Mouse (Mus musculus): ENCODE data around the gene St3gal3. TPM values are rescaled to one million over a fixed set of nuclear protein-coding genes. Genes with fewer than 3 reads are reported as not detected.

St3gal3 gene
- polyA plus RNA-seq, 1 experiment: 8.9 TPM

DNA sequence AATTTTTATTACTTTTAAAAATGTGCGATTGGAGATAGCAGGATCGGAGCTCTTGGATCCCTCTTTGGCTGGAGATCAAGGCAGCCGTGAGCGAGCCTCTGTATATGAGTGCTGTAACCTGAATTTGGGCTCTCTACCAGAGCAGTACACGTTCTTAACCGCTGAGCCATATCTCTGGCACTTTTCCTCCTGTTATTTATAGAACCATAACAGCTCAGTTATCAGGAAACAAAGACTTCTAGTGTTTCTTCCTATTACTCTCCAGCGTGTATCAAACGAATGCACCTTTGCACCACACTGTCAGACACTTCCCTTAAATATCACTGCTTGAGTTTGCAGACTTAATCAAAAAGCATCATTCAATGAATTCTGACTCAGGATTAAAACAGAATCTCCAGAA is 147.9 kb downstream of the St3gal3 start:
- no peaks in the 10 kb centered on the region for H3K27me3 ChIP-seq (ENCODE audit: control insufficient read depth, insufficient read depth, low read length)
- TF ChIP-seq CTCF (IDR thresholded peaks at IDR 0.05; ENCODE audit: extremely low read depth, insufficient read depth, insufficient read length, insufficient replicate concordance): no peak
- TF ChIP-seq POLR2A (IDR thresholded peaks at IDR 0.05; ENCODE audit: low read depth, low read length): no peak
- 31% methylated on average over 8 of the region's 8 CpGs for WGBS
- no peak overlapping the region for H3K27ac ChIP-seq (ENCODE audit: insufficient read depth, low read length)
- H3K4me1 ChIP-seq (ENCODE audit: control insufficient read depth, insufficient read depth, insufficient read length): no peaks in the 10 kb centered on the region
- DNase-seq (ENCODE audit: low read depth in 1 of 2, low spot score in 2 of 2): no peak
- H3K4me3 ChIP-seq (ENCODE audit: extremely low read depth, insufficient read depth, insufficient read length): no peak overlapping the region
- H3K36me3 ChIP-seq (ENCODE audit: control insufficient read depth, insufficient read depth, low read length): no peaks in the 10 kb centered on the region

DNA sequence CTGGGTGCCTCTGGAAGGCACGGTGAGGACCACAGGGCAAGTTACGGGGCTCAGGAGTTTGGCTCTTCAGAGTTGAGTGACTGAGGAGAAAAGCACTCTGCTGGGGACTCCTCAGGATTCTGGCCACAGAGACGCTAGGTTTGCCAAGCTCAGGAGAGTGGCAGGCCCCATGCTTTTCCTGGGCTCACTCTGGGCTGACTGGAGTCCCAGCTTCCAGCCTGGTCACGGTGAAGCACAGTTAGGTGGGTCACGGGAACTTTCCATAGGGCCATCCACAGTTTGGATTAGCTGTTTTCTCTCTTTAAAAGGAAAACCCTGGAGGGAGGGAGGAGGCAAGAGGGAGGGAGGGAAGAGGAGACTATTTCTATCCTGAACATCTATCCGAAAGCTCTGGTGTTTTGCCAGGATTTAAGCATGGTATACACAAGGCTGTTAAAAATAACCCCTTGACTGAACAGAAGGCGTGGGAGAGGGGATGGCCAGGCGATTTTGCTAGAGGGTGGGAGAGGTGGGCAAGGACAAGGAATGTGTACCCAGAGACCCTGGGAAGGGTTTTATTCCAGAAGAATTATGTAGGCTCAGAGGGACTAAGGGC is 149.6 kb downstream of the St3gal3 start:
- TF ChIP-seq CTCF (IDR thresholded peaks at IDR 0.05; ENCODE audit: extremely low read depth, insufficient read depth, insufficient read length, insufficient replicate concordance) (no peak), POLR2A (IDR thresholded peaks at IDR 0.05; ENCODE audit: low read depth, low read length) (no peak)
- Histone ChIP-seq H3K27me3 (ENCODE audit: control insufficient read depth, insufficient read depth, low read length) (no peaks in the 10 kb centered on the region), H3K4me3 (ENCODE audit: extremely low read depth, insufficient read depth, insufficient read length) (no peak overlapping the region), H3K36me3 (ENCODE audit: control insufficient read depth, insufficient read depth, low read length) (no peaks in the 10 kb centered on the region), H3K27ac (ENCODE audit: insufficient read depth, low read length) (no peak overlapping the region), H3K4me1 (ENCODE audit: control insufficient read depth, insufficient read depth, insufficient read length) (no peaks in the 10 kb centered on the region)
- no peak for DNase-seq (ENCODE audit: low read depth in 1 of 2, low spot score in 2 of 2)
- WGBS: 93% methylated on average over 8 of the region's 8 CpGs

DNA sequence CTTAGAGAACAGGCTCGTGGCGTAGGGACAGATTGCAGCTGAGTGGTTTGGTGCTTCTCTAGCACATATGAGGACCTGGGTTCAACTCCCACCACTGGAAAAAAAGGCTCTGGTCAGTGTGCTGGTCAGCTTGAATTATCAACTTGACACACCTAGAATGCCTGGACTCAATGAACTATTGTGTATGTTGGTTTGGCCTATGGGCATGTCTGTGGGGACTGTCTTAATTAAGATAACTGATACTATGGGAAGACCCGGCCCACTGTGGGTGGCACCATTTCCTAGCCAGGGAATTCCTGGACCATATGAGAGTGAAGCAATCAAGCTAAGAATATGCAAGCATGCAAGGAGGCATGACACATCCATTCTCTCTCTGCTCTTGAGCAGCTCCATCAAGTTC is 150.5 kb downstream of the St3gal3 start:
- no peak overlapping the region for H3K4me3 ChIP-seq (ENCODE audit: extremely low read depth, insufficient read depth, insufficient read length)
- H3K36me3 ChIP-seq (ENCODE audit: control insufficient read depth, insufficient read depth, low read length): no peaks in the 10 kb centered on the region
- WGBS: 94% methylated on average over 3 of the region's 3 CpGs
- no peaks in the 10 kb centered on the region for H3K27me3 ChIP-seq (ENCODE audit: control insufficient read depth, insufficient read depth, low read length)
- H3K4me1 ChIP-seq (ENCODE audit: control insufficient read depth, insufficient read depth, insufficient read length): no peaks in the 10 kb centered on the region
- no peak overlapping the region for H3K27ac ChIP-seq (ENCODE audit: insufficient read depth, low read length)
- TF ChIP-seq CTCF (IDR thresholded peaks at IDR 0.05; ENCODE audit: extremely low read depth, insufficient read depth, insufficient read length, insufficient replicate concordance) (no peak), POLR2A (IDR thresholded peaks at IDR 0.05; ENCODE audit: low read depth, low read length) (no peak)
- no peak for DNase-seq (ENCODE audit: low read depth in 1 of 2, low spot score in 2 of 2)

DNA sequence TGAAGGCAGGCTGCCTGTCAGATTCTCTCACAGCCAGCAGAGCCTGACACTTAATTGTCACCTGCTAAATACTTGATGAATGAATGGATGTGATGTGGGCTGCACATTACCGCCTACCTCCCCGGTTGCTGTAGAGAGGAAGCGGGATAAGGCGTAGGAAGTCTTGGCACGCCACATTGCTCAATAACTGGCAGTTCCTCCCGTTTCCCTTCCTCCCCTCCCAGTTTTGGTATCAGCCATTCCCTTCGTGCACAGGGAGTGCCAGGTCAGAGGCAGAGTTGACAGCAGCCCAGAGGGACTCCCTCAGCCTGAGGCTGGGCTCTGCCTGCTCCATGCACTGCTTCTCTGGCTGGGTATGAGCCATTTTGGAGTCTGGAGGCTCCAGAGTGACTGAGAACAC is 152.0 kb downstream of the St3gal3 start:
- H3K36me3 ChIP-seq (ENCODE audit: control insufficient read depth, insufficient read depth, low read length): no peaks in the 10 kb centered on the region
- no peak for TF ChIP-seq POLR2A (IDR thresholded peaks at IDR 0.05; ENCODE audit: low read depth, low read length)
- no peak for TF ChIP-seq CTCF (IDR thresholded peaks at IDR 0.05; ENCODE audit: extremely low read depth, insufficient read depth, insufficient read length, insufficient replicate concordance)
- H3K27ac ChIP-seq (ENCODE audit: insufficient read depth, low read length): no peak overlapping the region
- H3K4me1 ChIP-seq (ENCODE audit: control insufficient read depth, insufficient read depth, insufficient read length): no peaks in the 10 kb centered on the region
- no peaks in the 10 kb centered on the region for H3K27me3 ChIP-seq (ENCODE audit: control insufficient read depth, insufficient read depth, low read length)
- no peak overlapping the region for H3K4me3 ChIP-seq (ENCODE audit: extremely low read depth, insufficient read depth, insufficient read length)
- DNase-seq (ENCODE audit: low read depth in 1 of 2, low spot score in 2 of 2): no peak
- WGBS: 71% methylated on average over 7 of the region's 7 CpGs

DNA sequence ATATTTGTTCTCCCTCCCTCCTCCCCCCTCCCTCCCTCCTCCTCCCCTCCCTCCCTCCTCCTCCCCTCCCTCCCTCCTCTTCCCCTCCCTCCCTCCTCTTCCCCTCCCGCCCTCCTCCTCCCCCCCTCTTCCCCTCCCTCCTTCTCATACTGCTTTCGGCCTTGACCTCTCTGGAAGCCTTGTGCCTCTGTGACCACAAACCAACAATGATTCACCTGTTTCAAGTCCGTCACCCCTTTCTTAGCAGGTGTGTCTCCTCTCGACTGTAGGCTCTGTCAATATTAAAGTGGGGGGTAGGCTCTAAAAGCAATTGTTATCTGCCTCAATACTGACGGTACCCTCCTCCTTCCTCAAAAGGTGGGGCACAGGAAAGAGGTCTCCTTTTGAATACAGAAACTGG is 153.2 kb downstream of the St3gal3 start:
- no peak for TF ChIP-seq CTCF (IDR thresholded peaks at IDR 0.05; ENCODE audit: extremely low read depth, insufficient read depth, insufficient read length, insufficient replicate concordance)
- no peak for TF ChIP-seq POLR2A (IDR thresholded peaks at IDR 0.05; ENCODE audit: low read depth, low read length)
- Histone ChIP-seq H3K27ac (ENCODE audit: insufficient read depth, low read length) (no peak overlapping the region), H3K27me3 (ENCODE audit: control insufficient read depth, insufficient read depth, low read length) (no peaks in the 10 kb centered on the region), H3K36me3 (ENCODE audit: control insufficient read depth, insufficient read depth, low read length) (no peaks in the 10 kb centered on the region), H3K4me3 (ENCODE audit: extremely low read depth, insufficient read depth, insufficient read length) (no peak overlapping the region), H3K4me1 (ENCODE audit: control insufficient read depth, insufficient read depth, insufficient read length) (no peaks in the 10 kb centered on the region)
- no peak for DNase-seq (ENCODE audit: low read depth in 1 of 2, low spot score in 2 of 2)
- WGBS: 58% methylated on average over 4 of the region's 5 CpGs

DNA sequence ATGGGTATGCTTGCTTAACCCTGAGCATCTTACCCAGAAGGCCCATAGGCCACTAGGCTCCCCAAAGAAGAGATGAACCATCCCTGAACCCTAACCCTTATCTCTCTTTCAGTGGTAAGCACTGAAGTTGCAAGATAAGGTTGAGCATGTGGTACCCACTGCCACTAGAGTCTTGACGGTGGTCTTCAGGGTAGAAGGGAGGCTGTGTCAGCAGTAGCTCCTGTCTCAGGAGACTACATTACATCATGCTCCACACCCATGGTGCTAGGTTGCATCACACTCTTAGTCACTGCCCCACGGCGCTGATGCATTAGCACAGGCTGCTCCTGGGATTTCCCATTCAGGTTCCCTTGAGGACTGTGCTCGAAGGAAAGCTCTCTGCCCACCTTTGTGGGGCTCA is 154.6 kb downstream of the St3gal3 start:
- Histone ChIP-seq H3K27me3 (ENCODE audit: control insufficient read depth, insufficient read depth, low read length) (no peaks in the 10 kb centered on the region), H3K4me3 (ENCODE audit: extremely low read depth, insufficient read depth, insufficient read length) (no peak overlapping the region), H3K36me3 (ENCODE audit: control insufficient read depth, insufficient read depth, low read length) (no peaks in the 10 kb centered on the region), H3K4me1 (ENCODE audit: control insufficient read depth, insufficient read depth, insufficient read length) (no peaks in the 10 kb centered on the region), H3K27ac (ENCODE audit: insufficient read depth, low read length) (no peak overlapping the region)
- DNase-seq (ENCODE audit: low read depth in 1 of 2, low spot score in 2 of 2): no peak
- TF ChIP-seq CTCF (IDR thresholded peaks at IDR 0.05; ENCODE audit: extremely low read depth, insufficient read depth, insufficient read length, insufficient replicate concordance): no peak
- TF ChIP-seq POLR2A (IDR thresholded peaks at IDR 0.05; ENCODE audit: low read depth, low read length): no peak
- WGBS: 86% methylated on average over 4 of the region's 4 CpGs

DNA sequence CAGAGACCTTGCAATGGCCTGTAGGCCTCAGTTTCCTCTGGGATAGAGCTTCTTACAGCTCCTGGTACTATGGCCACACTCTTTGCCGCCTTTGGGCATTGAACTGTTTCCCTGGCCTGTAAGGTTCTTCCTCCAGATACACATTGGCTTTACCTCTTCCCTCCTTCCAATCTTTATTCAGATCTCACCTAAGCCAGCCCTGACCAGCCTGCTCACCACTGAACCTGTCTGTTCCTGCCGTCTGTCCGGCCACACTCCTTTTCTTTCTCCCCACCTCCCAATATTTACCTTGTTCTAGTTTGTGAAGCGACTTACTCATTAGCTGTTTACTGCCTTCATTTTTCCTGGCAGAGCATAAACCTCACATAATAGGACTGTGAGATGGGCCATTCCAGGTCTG is 155.5 kb downstream of the St3gal3 start:
- Histone ChIP-seq H3K36me3 (ENCODE audit: control insufficient read depth, insufficient read depth, low read length) (no peaks in the 10 kb centered on the region), H3K4me3 (ENCODE audit: extremely low read depth, insufficient read depth, insufficient read length) (no peak overlapping the region), H3K4me1 (ENCODE audit: control insufficient read depth, insufficient read depth, insufficient read length) (no peaks in the 10 kb centered on the region), H3K27ac (ENCODE audit: insufficient read depth, low read length) (no peak overlapping the region), H3K27me3 (ENCODE audit: control insufficient read depth, insufficient read depth, low read length) (no peaks in the 10 kb centered on the region)
- no peak for DNase-seq (ENCODE audit: low read depth in 1 of 2, low spot score in 2 of 2)
- WGBS: 95% methylated on average over 4 of the region's 4 CpGs
- TF ChIP-seq CTCF (IDR thresholded peaks at IDR 0.05; ENCODE audit: extremely low read depth, insufficient read depth, insufficient read length, insufficient replicate concordance): no peak
- no peak for TF ChIP-seq POLR2A (IDR thresholded peaks at IDR 0.05; ENCODE audit: low read depth, low read length)
